In the genomic region with DNA sequence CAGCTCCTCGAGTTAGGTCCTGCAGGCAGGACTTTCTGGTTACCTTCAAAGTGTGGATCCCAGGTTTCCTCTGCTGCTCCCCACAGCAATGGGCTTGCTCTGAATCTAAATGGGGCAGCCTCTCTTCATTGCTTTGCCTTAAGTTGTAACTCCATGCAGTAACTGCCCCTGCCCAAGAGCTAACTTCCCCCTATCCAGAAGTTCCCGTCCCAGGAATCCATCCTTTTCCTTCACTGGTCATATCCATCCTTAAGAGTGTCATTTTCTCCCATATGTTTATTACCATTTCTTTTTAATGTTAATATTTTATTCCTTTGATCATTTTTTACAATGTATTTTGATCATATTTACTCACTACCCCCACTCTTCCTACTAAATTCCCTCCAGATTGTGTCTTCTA, we compare ENCODE assay signal across 8 mouse cellular contexts. TPM values are rescaled to one million over a fixed set of nuclear protein-coding genes. Genes with fewer than 3 reads are reported as not detected.
DNase-seq lines count a peak whose midpoint lies in the region; ATAC-seq and TF ChIP-seq lines count a peak whose summit lies in the region.

TSS of gene Gda (minus strand) at position 101 of the 400 bp plus-strand sequence.

- H3K9me3 ChIP-seq in embryonic facial prominence, embryonic 10.5 days, result 0 out of 2 replicates have a peak, but pooled peaks cover 3% of the 10 kb centered on the region
- H3K9me3 ChIP-seq in limb, embryonic 14.5 days (ENCODE audit: control insufficient read depth, low read length), result 0 out of 2 replicates have a peak, but pooled peaks cover 5% of the 10 kb centered on the region
- H3K9me3 ChIP-seq in stomach, embryonic 14.5 days (ENCODE audit: control insufficient read depth, low read depth, low read length), result no peaks in the 10 kb centered on the region; the same call in 1 of the 2 replicates

- H3K4me2 ChIP-seq in limb, embryonic 14.5 days (replicated peaks; ENCODE audit: low read depth, low read length, severe bottlenecking), result peak within 1 kb of the TSS; percentile 79
- peak within 1 kb of the TSS; percentile 87 for H3K4me2 ChIP-seq in stomach, embryonic 14.5 days (replicated peaks; ENCODE audit: low read depth, low read length)

- no peak for TF ChIP-seq POLR2A in kidney, adult 2 months (IDR thresholded peaks at IDR 0.05; ENCODE audit: low read depth, low read length)
- no peak for TF ChIP-seq POLR2A in limb, embryonic 14.5 days (IDR thresholded peaks at IDR 0.05; ENCODE audit: borderline replicate concordance, extremely low read depth, insufficient read depth, insufficient read length)

- no peaks in the 10 kb centered on the region for H3K27me3 ChIP-seq in kidney, adult 2 months (replicated peaks; ENCODE audit: control insufficient read depth, insufficient read depth, low read length)
- H3K27me3 ChIP-seq in embryonic facial prominence, embryonic 10.5 days (replicated peaks; ENCODE audit: low read depth, poor library complexity, severe bottlenecking), result peaks cover 34% of the 10 kb centered on the region
- peaks cover 26% of the 10 kb centered on the region for H3K27me3 ChIP-seq in limb, embryonic 14.5 days (ENCODE audit: control insufficient read depth, insufficient read depth, low read length)
- H3K27me3 ChIP-seq in stomach, embryonic 14.5 days (ENCODE audit: control insufficient read depth, insufficient read depth, low read length), result no peaks in the 10 kb centered on the region; the same call in 1 of the 2 replicates

- TF ChIP-seq CTCF in kidney, adult 2 months (conservative IDR thresholded peaks at IDR 0.05; ENCODE audit: insufficient read depth, insufficient read length, low read depth, low read length), result no peak

- intact Hi-C loops in heart, postnatal 25 days (cut with DNase I), result loop anchor here (2.0 to 10.0 kb wide), 3 partner anchors 99 to 436 kb away; partner anchors contain the start of gene Zfand5

- ATAC-seq in limb, embryonic 14.5 days (ENCODE audit: low FRiP score, low read depth), result no peak
- no peak for ATAC-seq in stomach, embryonic 14.5 days (ENCODE audit: insufficient number of reproducible peaks, insufficient read depth, low FRiP score, low read depth)
- no peak for ATAC-seq in frontal cortex, adult (ENCODE audit: low TSS enrichment)

- H3K4me1 ChIP-seq in kidney, adult 2 months (ENCODE audit: control insufficient read depth, insufficient read depth, low read length), result no peaks in the 10 kb centered on the region
- peaks cover 8% of the 10 kb centered on the region for H3K4me1 ChIP-seq in embryonic facial prominence, embryonic 10.5 days
- no peaks in the 10 kb centered on the region for H3K4me1 ChIP-seq in limb, embryonic 14.5 days (ENCODE audit: control insufficient read depth, insufficient read depth, low read length)
- H3K4me1 ChIP-seq in stomach, embryonic 14.5 days (ENCODE audit: control insufficient read depth, insufficient read depth, low read length), result no peaks in the 10 kb centered on the region

- H3K9ac ChIP-seq in limb, embryonic 14.5 days (ENCODE audit: low read depth, low read length, severe bottlenecking), result peak within 1 kb of the TSS; percentile 36; the same call in 1 of the 2 replicates
- H3K9ac ChIP-seq in stomach, embryonic 14.5 days (replicated peaks; ENCODE audit: low read depth, low read length), result no peak within 1 kb of the TSS

- no peak within 1 kb of the TSS for H3K27ac ChIP-seq in kidney, adult 2 months (ENCODE audit: insufficient read depth, low read depth, low read length)
- H3K27ac ChIP-seq in embryonic facial prominence, embryonic 10.5 days (replicated peaks), result no peak within 1 kb of the TSS
- H3K27ac ChIP-seq in limb, embryonic 14.5 days (replicated peaks; ENCODE audit: low read depth, low read length), result no peak within 1 kb of the TSS
- no peak within 1 kb of the TSS for H3K27ac ChIP-seq in stomach, embryonic 14.5 days (ENCODE audit: low read length)

- no peaks in the 10 kb centered on the region for H3K36me3 ChIP-seq in kidney, adult 2 months (ENCODE audit: control insufficient read depth, insufficient read depth, low read length)
- H3K36me3 ChIP-seq in embryonic facial prominence, embryonic 10.5 days (replicated peaks), result no peaks in the 10 kb centered on the region
- no peaks in the 10 kb centered on the region for H3K36me3 ChIP-seq in limb, embryonic 14.5 days (ENCODE audit: control insufficient read depth, insufficient read depth, low read length)
- H3K36me3 ChIP-seq in stomach, embryonic 14.5 days (ENCODE audit: control insufficient read depth, insufficient read depth, low read length), result no peaks in the 10 kb centered on the region

- no peak for DNase-seq in kidney, adult 2 months
- DNase-seq in kidney, adult 11 months, result no peak
- no peak for DNase-seq in embryonic facial prominence, embryonic 10.5 days (ENCODE audit: low spot score)
- DNase-seq in heart, postnatal 25 days (ENCODE audit: low spot score), result no peak
- no peak for DNase-seq in limb, embryonic 14.5 days (ENCODE audit: low spot score)
- DNase-seq in spleen, adult 18-20 months, result no peak

- WGBS in kidney, adult 2 months, result 72% methylated on average over 2 of the region's 2 CpGs
- WGBS in embryonic facial prominence, embryonic 10.5 days, result 60% methylated on average over 2 of the region's 2 CpGs
- WGBS in limb, embryonic 14.5 days, result 51% methylated on average over 2 of the region's 2 CpGs
- WGBS in stomach, embryonic 14.5 days, result 67% methylated on average over 2 of the region's 2 CpGs

- H3K4me3 ChIP-seq in kidney, adult 2 months (ENCODE audit: insufficient read depth, low read depth, low read length), result peak within 1 kb of the TSS; percentile 53
- peak within 1 kb of the TSS; percentile 61 for H3K4me3 ChIP-seq in embryonic facial prominence, embryonic 10.5 days
- peak within 1 kb of the TSS; percentile 43 for H3K4me3 ChIP-seq in limb, embryonic 14.5 days (replicated peaks; ENCODE audit: low read length)
- H3K4me3 ChIP-seq in stomach, embryonic 14.5 days (ENCODE audit: low read depth, low read length), result peak within 1 kb of the TSS; percentile 34

RNA-seq across cellular contexts. Expression of gene Gda, which starts in this region (rescaled TPM):
- polyA plus RNA-seq in kidney, adult 2 months (2012; rRNA removed), result 1.1 and 1.4 TPM in 2 replicates
- polyA plus RNA-seq in embryonic facial prominence, embryonic 10.5 days (2016; fragmentation: Nextera tagmentation; extraction: Ambion mirVana), result 0.15 TPM in 1 of 2 replicates, not detected in the other
- 10 to 100 TPM; 15.0 to 20.3 TPM for total RNA-seq in heart, postnatal 25 days (2021)
- 0.10 and 0.19 TPM in 2 replicates for polyA plus RNA-seq in limb, embryonic 14.5 days (2012; rRNA removed)
- 0.07 and 0.28 TPM in 2 replicates for polyA plus RNA-seq in limb, embryonic 14.5 days (2014; fragmentation: Nextera tagmentation; extraction: Ambion mirVana)
- 0.07 and 0.15 TPM in 2 replicates for polyA plus RNA-seq in stomach, embryonic 14.5 days (2014; fragmentation: Nextera tagmentation; extraction: Ambion mirVana)
